Mouse (Mus musculus): ENCODE measurements around the gene Zfp664.

Gene Zfp664

DNA sequence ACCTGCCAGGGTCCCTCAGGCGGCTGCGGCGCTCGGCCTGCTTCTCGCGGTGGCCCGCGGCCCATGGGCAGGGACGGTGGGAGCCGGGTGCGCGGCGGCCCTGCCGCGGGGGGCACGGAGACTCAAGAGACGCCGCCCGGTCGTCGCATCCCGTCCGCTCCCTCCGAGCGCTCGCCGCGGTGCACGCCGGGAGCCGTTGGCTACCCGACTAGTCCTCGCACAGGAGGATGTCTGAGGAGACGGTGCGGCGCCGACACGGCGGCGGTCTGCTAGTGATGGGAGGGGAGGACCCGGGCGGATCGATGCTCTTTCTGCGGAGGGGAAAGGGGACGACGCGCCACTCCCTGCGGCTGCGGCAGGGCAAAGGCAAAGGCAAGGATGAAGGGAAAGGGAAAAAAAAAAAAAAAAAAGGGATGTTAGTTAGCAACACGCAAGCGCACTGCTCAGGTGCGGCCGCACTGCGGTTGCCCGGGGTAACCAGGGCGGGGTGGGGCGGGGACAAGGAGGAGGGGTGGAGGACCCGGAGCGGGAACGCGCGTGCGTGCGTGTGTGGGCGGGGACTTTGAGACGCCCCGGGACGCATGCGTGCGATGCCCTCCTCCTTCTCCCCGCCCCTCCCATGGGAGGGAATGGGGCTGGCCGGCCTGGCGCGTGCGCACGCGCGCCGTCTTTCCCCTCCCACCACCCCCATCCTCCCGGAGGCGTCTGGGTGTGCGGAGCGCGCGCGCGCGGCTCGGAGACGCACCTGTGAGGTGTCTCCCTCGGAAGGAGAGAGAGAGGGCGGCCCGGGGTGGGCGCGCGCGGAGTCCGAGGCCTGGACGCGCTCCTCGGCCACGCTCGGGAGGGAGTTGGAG lies at the start of gene Zfp664, which contains the start of gene Ccdc92:
Gene Zfp664, plus strand, starts transcription at position 679 of the 854 bp plus-strand sequence.
Gene Ccdc92, minus strand, starts transcription at position 412 of the 854 bp plus-strand sequence.
- in situ Hi-C loops (cut with MboI, MseI) = no loop called here

DNA sequence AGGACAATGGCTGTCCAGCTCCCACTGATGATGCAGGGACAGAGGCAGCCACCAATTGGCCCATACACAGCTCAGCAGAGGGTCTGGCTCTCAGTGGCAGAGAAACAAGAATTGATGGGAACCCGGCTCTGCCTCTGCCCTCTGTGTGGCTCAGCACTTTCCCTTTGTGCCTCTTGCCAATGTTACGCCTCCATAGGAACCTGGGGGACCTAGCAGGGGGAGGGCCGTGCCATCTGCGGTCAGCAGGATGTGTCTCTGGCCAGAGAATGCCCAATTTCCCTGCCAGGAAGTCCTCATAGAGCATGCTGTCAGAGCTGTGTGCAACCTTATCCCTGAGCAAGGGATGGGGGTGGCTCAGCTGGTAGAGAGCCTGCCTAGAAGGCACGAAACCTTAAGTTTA lies 47.7 kb upstream of the Zfp664 start:
- in situ Hi-C loops (cut with MboI, MseI) = no loop called here

DNA sequence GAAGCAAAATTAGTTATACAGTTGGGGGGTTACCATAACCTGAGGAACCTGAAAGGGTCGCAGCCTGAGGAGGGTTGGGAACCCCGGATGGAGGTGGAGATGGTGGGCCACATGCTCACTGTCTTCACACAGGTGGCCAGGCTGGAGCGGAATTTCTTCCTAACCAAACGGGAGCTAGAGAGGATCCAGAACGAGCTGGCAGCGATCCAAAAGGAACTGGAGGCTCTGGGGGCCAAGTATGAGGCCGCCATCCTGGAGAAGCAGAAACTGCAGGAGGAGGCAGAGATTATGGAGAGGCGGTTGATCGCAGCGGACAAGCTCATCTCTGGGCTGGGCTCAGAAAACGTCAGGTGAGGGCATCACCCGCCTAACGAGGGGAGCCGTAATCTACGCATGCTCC lies 45.4 kb upstream of the Zfp664 start:
- in situ Hi-C loops (cut with MboI, MseI) = no loop called here

DNA sequence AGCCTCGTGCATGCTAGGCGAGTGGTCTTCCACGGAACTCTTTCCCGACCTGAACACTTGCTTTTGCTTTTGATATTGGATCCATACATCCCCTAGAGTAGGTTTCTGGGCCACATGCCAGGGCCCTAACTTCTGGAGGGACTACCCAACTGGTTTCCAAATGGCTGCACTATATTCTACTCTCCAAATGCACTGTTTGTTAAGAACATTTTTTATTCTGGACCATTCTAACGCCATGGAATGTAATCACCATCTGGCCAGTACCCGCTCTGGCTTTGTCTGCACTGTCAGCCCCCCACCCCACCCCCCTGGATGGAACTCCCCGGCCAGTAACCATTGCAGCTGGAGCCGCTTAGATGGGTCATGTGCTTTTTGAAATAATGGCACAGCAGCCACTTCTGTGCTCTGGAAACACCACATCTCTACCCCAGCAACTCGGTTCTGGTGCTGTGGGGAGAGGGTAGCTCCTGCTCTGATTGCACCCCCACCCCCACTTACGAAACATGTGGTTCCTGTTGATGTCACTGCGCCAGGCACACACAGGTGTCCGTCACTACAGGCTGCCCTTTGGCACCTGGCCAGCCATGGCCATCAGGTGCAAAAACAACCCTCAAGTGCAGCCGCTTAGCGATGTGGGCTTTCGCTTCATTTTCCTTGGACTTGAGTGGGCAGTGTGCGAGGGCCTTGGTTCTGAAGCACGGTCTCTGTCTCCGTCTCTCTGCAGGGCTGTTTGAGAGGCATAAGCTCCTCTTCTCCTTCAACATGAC lies 40.2 kb upstream of the Zfp664 start:
- in situ Hi-C loops (cut with MboI, MseI) = no loop called here

DNA sequence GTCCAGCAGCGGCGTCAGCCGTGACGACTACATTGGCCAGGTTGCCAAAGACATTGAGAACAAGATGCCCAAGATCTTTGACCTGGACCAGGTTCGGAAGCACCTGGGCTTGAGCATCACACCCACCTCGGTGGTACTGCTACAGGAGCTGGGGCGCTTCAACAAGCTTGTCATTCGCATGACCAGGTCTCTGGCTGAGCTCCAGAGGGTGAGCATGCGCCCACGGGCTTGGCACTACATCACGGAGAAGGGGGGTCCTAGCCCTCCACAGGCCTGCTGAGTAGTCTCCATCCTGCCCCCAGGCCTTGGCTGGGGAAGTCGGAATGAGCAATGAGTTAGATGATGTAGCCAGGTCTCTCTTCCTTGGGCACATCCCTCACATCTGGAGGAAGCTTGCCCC lies 32.2 kb upstream of the Zfp664 start:
- in situ Hi-C loops (cut with MboI, MseI) = no loop called here

DNA sequence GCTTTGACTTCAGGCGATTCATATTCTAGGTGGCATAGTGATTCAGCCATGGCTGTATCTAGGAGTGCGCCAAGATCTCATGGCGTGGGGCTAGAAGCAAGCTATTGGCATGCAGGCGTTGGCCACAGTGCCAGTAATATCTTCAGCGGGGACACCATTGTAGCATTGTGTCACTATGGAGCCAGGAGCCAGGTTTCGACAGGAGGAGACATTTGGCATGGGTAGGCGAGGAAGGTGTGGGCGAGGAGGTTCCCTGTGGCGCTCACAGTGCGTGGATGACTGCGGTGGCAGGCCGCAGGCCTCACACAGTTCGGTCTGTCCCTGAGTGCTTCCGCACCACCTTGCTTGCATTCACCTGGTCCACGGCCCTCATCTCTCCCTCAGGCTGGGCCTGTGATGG lies 27.3 kb upstream of the Zfp664 start:
- in situ Hi-C loops (cut with MboI, MseI) = no loop called here

DNA sequence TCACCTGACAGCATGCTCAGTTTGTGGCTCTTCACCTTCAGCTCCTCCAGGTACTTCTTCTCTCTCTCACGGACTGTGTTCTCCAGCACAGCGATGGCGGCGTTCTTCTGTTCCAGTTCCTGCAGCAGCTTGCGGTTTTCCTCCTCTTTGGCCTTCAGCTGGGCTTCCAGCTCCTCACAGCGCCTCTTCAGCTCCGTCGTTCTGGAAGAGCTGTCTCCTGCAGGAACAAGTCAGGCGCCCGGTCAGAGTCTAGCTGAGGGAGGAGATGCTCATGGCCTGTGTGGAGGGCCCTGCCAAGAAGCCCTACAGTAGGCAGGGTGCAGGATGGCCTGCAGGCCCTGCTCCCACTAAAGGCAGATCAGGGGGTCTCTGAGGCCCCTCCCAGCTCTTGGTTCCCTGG lies 26.4 kb upstream of the Zfp664 start:
- in situ Hi-C loops (cut with MboI, MseI) = no loop called here

DNA sequence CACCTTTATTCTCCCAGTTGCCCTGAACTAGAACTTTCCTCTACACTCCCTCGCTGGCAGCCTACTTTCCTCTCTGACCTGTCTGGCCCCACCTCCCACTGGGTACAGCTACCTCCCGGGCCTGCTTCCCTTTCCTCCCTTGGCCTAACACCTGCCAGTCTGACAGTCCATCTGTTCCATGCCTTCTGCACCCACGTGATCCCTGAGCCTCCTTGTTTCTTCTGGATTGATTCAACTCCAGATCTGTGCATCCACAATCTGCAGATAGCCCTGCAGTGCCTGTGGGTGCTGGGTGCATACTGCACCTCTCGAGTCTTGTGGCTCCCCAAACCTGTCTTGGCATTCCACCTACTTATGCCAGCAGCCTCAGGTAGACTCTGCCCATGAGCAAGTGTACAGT lies 25.9 kb upstream of the Zfp664 start:
- in situ Hi-C loops (cut with MboI, MseI) = no loop called here

DNA sequence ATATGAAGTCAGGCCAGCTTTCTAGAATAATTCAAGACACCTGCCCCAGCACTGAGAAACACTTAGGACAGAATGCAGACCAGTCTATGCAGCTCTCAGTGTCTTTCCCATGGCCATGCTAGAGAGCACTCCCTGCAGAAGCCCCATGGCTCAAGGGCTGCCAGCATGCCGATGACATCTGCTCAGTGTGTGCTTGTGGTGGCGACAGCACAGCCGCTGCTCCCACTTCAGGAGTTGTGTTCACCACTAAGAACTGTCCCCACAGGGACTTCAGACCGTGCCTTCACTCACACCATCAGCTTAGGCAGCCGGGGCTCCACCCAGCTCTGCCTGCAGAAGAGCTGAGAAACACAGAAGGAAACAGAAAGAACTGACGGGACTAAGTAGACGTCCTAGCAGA lies 22.3 kb upstream of the Zfp664 start:
- in situ Hi-C loops (cut with MboI, MseI) = no loop called here

DNA sequence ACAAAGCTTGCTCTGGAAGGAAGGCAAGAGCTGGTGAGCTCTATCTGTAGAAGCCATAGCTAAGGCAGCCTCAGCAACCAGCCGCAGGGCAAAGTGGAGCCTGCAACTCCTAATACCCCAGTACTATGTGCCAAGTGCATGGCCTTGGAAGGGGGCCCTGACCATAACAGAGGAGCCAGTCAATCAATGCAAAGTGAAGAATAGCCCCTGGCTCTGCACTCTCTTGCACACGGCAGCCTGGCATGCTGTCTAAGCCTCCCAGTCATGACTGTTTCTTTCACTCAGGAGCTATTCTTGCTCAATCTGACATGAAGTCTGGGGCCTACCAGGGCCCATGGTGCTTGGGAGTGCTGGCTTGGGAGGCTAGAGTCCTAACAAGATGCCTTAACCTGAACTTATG lies 21.8 kb upstream of the Zfp664 start:
- in situ Hi-C loops (cut with MboI, MseI) = no loop called here

DNA sequence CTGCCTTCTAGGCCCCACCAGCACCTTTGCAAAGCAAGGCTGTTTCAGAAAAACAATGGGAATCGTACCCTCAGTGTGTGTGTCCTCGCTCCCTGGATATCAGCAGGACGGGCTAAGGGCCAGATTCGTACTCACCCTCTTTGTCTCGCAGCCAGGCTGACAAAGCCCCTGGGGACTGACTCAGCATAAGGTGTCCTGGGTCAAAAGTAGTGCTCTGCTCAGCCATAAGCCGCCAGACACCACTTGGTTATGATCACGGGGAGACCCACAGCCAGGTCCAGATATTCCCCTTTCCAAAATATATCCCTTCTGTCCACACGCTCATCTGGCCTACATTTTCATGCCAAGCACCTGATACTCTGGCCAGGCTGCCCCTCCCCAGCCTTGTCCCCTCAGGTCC lies 19.1 kb upstream of the Zfp664 start:
- in situ Hi-C loops (cut with MboI, MseI) = no loop called here

DNA sequence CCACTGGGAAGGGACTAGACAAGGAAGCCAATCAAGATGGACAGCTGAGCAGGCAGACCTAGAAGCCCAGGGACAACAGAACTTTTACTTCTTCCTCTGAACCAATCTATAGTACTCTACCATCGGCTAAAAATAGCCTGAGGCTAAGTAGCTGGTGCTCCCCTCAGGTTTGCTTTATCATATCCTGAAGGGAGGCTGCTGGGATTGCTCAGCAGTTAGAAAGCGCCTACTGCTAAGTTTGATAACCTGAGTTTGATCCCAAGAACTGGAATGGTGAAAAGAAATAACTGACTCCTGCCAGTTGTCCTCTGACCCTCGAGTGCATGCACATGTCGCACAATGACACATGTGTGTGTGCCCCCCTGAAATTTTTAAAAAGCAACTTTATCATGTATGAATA lies 17.6 kb upstream of the Zfp664 start:
- in situ Hi-C loops (cut with MboI, MseI) = no loop called here

DNA sequence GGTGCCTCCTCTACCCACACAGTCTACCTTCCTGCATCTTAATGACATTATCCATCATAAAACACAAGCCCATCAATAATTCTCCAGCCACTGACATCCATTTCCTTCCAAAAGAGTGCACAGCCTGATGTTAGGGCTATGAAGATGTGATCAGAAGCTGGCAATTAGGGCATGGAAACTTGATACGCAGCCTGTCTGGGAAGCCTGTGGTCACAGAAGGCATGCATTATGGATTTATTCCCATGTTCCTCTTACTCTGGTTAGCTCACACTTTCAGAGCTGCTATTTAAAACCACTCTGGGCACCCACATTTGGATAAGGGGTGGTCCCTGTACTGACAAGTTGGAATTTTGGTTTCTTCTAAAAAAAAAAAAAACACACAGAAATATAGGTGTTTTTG lies 15.5 kb upstream of the Zfp664 start:
- in situ Hi-C loops (cut with MboI, MseI) = no loop called here

DNA sequence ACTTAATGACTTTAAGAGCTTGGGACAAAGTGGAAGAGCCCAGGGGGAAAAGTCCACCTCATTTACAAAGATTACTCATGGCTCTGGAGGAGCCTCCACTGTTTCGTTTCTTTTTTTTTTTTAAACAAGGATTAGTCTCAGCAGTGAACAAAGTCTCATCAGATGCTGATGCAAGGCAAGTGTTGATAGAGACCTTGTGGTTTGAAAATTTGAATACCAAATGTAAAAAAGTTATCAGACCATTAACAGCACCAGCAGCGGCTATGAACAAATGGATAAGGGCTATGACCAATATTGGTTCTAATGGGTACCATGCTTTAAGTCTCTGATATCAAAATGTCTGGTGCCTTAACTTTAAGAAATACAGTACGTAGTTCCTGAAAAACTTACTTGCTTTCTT lies 13.5 kb upstream of the Zfp664 start:
- in situ Hi-C loops (cut with MboI, MseI) = no loop called here

DNA sequence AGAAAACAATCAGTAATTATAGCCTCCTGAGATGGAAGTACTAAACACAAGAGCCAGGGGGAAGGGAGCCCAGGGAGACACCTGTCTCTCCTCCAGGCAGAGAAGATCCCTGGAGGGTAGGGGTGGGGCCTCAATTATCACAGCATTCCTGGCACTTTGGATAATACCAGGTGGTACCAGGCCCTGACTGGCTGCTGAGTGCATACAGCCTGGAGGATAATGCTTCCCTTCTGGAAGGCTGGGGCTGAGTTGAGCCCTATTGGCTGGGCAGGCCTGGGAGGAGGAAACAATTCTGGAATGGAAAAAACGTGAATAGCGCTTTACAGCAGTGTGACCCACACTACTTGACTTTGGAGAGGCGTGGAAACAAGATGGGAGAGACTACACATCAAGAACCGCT lies 10.9 kb upstream of the Zfp664 start:
- in situ Hi-C loops (cut with MboI, MseI) = loop anchor here (10.0 kb wide), 1 partner anchor 237 kb away; no protein-coding TSS in a partner anchor

DNA sequence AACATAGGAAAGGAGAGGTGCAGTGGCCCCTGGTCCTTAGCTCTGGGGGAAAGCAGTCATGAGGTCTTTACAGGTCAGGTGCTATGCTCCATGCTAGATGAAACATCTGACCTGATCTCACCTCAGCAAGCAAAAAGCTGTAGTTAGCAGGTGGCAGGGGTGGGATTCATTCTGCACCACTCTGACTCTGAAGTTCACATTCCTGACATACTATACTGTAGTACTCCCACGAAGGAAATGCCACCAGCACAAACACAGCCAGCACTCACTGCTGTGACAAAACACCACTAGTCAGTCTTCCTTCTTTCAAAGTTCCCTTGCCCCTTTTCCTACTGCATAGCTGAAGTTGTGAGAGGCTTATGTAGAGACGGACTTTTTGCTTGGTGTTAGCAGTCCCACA lies 10.2 kb upstream of the Zfp664 start:
- in situ Hi-C loops (cut with MboI, MseI) = loop anchor here (10.0 kb wide), 1 partner anchor 237 kb away; no protein-coding TSS in a partner anchor

DNA sequence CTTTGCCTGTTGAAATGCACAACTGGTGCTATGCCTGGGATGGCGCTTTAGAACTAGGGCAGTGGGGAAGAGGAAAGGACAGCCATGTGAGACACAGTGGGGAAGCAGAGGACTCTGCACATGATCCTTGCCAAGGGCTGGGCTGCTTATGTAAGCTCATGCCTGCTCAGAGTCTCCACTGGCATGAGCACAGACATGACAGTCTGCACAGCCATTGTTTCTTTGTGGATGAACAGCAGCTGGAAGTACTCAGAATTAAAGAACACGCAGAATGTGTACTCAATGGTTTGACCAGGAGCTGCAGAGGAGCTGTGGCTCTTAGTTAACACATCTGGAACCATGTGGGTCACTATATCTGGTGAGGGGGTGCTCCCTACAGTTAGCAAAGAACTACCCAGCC lies 9.4 kb upstream of the Zfp664 start:
- in situ Hi-C loops (cut with MboI, MseI) = loop anchor here (10.0 kb wide), 1 partner anchor 238 kb away; no protein-coding TSS in a partner anchor

DNA sequence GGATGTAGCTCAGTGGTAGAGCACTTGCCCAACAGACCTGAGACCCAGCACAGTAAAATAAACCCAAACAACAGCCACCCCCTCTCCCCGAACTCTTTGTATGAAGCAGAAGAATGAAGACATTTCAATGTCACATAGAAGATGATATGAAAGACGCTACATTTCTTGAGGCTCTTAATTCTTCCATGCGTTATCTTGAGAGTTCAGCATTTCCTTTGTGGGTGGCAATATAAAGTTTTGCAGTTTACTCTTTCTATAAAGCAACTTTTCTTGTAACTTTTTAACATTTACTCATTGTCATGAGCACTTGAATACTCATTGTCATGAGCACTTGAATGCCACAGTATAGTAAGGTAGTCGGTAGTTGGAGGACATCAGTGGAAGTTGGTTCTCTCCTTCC lies 8.3 kb upstream of the Zfp664 start:
- in situ Hi-C loops (cut with MboI, MseI) = loop anchor here (10.0 kb wide), 1 partner anchor 239 kb away; no protein-coding TSS in a partner anchor

DNA sequence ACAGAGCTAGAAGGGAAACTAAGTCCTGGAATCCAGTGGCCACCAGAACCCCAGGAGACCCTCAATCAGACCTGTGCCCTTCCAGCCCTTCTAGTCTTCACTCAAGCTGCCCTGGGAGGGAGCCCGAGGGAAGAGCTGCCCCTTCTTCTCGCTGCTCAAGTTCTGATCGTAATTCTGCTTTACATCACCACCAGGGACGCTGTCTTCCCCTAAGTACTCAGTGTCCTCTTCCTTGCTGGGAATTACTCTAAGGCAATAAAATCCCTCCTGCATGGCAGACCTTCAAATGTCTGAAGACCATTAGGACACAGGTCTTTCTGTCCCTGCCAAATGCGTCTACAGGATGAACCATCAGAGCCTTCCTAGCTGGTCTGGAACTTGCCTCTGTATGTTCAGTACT lies 2.5 kb upstream of the Zfp664 start:
- in situ Hi-C loops (cut with MboI, MseI) = no loop called here

DNA sequence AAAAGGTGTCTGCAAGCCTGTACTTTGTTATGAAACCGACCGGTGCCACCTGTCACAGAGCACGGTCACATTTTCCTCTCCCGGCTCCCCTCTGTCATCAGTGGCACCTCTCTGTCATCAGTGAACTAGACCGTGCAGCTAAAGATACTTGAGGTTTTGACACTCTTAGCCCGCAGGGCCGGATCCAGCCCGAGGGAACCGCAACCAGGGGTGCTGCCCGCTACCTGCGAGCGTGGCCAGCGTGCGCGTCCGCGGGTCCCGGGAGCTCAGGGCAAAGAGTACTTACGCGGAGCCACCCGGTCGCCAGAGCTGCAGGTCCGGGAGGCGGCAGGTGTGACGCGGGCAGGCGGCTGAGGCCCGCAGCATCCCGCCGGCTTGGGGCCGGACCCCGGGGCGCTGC lies 1.0 kb upstream of the Zfp664 start:
- in situ Hi-C loops (cut with MboI, MseI) = no loop called here

DNA sequence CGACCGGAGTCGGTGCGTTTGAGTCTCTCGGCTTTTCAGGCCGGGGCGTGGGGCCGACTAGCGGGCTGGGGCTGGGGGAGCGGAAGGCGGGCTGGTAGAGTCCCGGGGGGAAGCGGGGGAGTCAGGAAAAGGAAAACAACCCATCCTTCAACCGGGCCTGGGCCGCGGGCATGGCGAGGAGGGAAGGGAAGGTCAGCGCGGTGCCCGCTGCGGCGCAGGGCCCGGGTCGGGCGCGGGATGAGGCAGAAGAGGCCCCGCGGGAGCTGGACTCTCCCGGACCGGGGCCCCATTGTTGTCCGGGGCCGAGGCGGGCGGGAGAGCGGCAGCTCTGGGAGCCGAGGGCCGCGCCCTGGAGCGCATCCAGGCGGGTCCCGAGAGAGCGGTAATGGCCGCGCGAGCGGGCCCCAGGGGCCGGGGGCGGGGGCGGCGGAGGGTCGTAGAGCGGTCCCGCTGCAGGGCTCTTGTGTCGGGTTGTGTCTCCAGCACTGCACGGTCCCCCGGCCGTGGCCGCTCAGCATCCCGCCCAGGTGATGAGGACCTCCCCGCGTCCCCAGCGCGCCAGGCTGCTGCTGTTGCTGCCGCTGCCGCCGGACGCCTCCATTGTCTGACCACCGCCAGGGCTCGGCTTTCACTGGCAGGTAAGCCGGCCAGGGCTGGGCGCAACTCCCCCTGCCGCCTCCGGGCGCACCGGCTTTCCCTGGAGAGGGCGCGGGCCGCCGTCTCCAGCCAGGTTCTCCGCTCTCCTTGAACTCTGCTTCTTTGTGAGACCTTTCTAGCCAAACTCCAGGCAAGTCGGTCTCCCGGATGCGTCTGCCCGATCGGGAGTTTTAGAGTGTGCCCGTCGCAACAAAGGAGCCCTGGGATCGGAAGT lies 615 bp downstream of the Zfp664 start:
- in situ Hi-C loops (cut with MboI, MseI) = no loop called here

DNA sequence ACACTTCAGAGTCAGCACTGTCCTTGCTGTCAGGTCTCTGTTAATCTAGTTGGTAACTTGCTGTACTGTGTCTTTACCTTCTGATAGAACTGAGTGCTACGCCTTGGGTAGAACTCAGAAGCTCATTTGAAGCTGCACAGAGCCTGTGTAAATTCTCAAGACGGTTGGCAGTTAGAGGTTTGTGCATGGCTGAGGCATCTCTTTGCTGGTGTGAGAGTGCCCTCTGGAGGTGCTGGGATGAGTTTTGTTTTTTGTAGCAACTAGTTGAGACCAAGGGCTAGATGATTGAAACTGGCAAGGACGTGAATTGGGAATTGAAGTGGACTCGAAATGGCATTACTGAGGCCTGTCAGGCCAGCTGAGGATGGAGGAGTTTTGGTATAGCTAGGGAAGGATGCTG lies 6.5 kb downstream of the Zfp664 start:
- in situ Hi-C loops (cut with MboI, MseI) = no loop called here

Measured in regulatory T cell (primary cell).